8 mouse cellular contexts compared by ENCODE assay signal in the genomic region with DNA sequence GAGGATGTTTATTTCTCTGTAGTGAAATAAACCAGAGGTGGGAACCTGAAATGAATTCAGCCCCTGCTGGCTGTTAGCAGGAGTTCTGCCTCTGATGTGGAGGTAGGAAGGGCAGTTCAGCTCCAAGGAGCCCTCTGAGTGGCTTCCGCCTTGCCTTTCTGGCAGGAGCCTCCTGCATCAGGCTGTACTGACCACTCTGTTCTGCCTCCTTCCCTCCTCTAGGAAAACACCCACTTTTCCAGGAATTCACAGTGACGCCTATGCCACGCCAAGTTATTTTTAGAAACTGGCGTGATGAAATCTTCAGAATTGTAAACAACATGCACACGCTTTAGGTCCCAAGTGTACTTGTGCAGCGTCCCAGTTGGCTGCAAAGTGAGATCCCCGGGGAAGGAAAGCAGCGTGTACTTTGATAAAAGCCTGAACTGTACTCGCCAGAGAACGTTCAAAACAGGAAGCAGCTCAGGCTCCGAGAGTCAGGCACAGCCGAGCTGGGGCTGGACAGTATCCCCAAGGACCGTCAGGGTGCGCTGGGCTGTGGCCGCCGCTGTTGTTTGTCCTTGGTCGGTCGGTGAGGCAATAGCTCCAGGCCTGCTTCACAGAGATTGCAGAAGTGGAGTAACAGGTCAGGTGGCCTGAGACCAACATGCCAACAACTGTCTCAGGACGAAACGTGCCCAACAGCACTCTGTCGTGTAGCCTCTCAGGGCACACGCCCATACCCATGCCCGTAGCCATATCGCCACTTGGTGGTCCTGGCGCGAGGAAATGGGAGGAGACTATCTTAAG. TPM values are rescaled to one million over a fixed set of nuclear protein-coding genes. Genes with fewer than 3 reads are reported as not detected.
DNase-seq lines count a peak whose midpoint lies in the region; ATAC-seq lines count a peak whose summit lies in the region.

No protein-coding gene starts in this region.

- H3K9ac ChIP-seq in embryonic facial prominence, embryonic 15.5 days = 0 out of 2 replicates have a peak overlapping the region, but pooled peaks have one; percentile 5
- H3K9ac ChIP-seq in heart, embryonic 13.5 days = peak overlapping the region; percentile 78
- peak overlapping the region; percentile 60 for H3K9ac ChIP-seq in kidney, embryonic 16.5 days (replicated peaks; ENCODE audit: low read length)

- H3K4me1 ChIP-seq in embryonic facial prominence, embryonic 15.5 days = peaks cover 12% of the 10 kb centered on the region
- H3K4me1 ChIP-seq in heart, embryonic 13.5 days = peaks cover 14% of the 10 kb centered on the region
- peaks cover 3% of the 10 kb centered on the region; the same call in 1 of the 2 replicates for H3K4me1 ChIP-seq in kidney, embryonic 16.5 days (ENCODE audit: insufficient read depth, low read length)

- peak overlapping the region; percentile 33 for H3K4me3 ChIP-seq in embryonic facial prominence, embryonic 15.5 days (replicated peaks)
- peak overlapping the region; percentile 53 for H3K4me3 ChIP-seq in heart, embryonic 13.5 days
- H3K4me3 ChIP-seq in kidney, embryonic 16.5 days (ENCODE audit: low read length) = peak overlapping the region; percentile 43

- no peaks in the 10 kb centered on the region for H3K36me3 ChIP-seq in embryonic facial prominence, embryonic 15.5 days
- no peaks in the 10 kb centered on the region for H3K36me3 ChIP-seq in heart, embryonic 13.5 days
- H3K36me3 ChIP-seq in kidney, embryonic 16.5 days (ENCODE audit: insufficient read depth, low read length) = no peaks in the 10 kb centered on the region

- H3K4me2 ChIP-seq in embryonic facial prominence, embryonic 15.5 days (replicated peaks) = peak overlapping the region; percentile 62
- H3K4me2 ChIP-seq in heart, embryonic 13.5 days = peak overlapping the region; percentile 72
- H3K4me2 ChIP-seq in kidney, embryonic 16.5 days (replicated peaks; ENCODE audit: low read depth, low read length) = peak overlapping the region; percentile 67

- no peaks in the 10 kb centered on the region for H3K27me3 ChIP-seq in embryonic facial prominence, embryonic 15.5 days
- H3K27me3 ChIP-seq in heart, embryonic 13.5 days (replicated peaks) = no peaks in the 10 kb centered on the region
- H3K27me3 ChIP-seq in kidney, embryonic 16.5 days (ENCODE audit: insufficient read depth, low read length) = no peaks in the 10 kb centered on the region

- 2% methylated on average over 26 of the region's 26 CpGs for WGBS in embryonic facial prominence, embryonic 15.5 days
- under 1% methylated on average over 26 of the region's 26 CpGs for WGBS in heart, embryonic 13.5 days
- WGBS in kidney, embryonic 16.5 days = 2% methylated on average over 26 of the region's 26 CpGs

- no peaks in the 10 kb centered on the region for H3K9me3 ChIP-seq in embryonic facial prominence, embryonic 15.5 days (replicated peaks)
- H3K9me3 ChIP-seq in heart, embryonic 13.5 days = no peaks in the 10 kb centered on the region
- no peaks in the 10 kb centered on the region for H3K9me3 ChIP-seq in kidney, embryonic 16.5 days (ENCODE audit: low read length)

- DNase-seq in CD4-positive, CD25-positive, alpha-beta regulatory T cell, adult 2 months (ENCODE audit: low read depth, low spot score) = peak; percentile 41
- peak; percentile 57 for DNase-seq in ZHBTc4 (ENCODE audit: low read depth, low spot score)
- peak; percentile 94 for DNase-seq in lung, postnatal 25 days (ENCODE audit: low spot score)
- peak; percentile 48 for DNase-seq in ovary, postnatal 14 days (ENCODE audit: low spot score)
- no peak for DNase-seq in layer of hippocampus, adult 8-10 months (ENCODE audit: low spot score in 2 of 2)

- H3K27ac ChIP-seq in embryonic facial prominence, embryonic 15.5 days (replicated peaks) = peak overlapping the region; percentile 25; the same call in 1 of the 2 replicates
- H3K27ac ChIP-seq in heart, embryonic 13.5 days (replicated peaks) = peak overlapping the region; percentile 92
- H3K27ac ChIP-seq in kidney, embryonic 16.5 days (ENCODE audit: low read length) = peak overlapping the region; percentile 86

- peak; percentile 70; the same call in 1 of the 2 replicates for ATAC-seq in embryonic facial prominence, embryonic 15.5 days (ENCODE audit: insufficient number of reproducible peaks, low FRiP score, low TSS enrichment, low read depth)
- ATAC-seq in heart, embryonic 13.5 days (ENCODE audit: extremely low read depth, insufficient number of reproducible peaks, low FRiP score, low TSS enrichment) = peak; percentile 66
- ATAC-seq in kidney, embryonic 16.5 days (ENCODE audit: low FRiP score, low TSS enrichment) = peak; percentile 86

RNA-seq across cellular contexts. Expression of a gene that starts 10.0 kb away (rescaled TPM):
- 97.6 and 119 TPM in 2 replicates for polyA plus RNA-seq in embryonic facial prominence, embryonic 15.5 days (2015; fragmentation: Nextera tagmentation; extraction: Ambion mirVana)
- 282 and 334 TPM in 2 replicates for polyA plus RNA-seq in heart, embryonic 13.5 days (2015; fragmentation: Nextera tagmentation; extraction: Ambion mirVana)
- polyA plus RNA-seq in kidney, embryonic 16.5 days (2015; fragmentation: Nextera tagmentation; extraction: Ambion mirVana) = 115 and 117 TPM in 2 replicates
- 100 to 1,000 TPM; 112 to 124 (median 117) TPM for total RNA-seq in layer of hippocampus, adult 8-10 months (2022)

RNA-seq across cellular contexts. Expression of a gene that starts 21.2 kb away (rescaled TPM):
- 0.55 and 0.56 TPM in 2 replicates for polyA plus RNA-seq in embryonic facial prominence, embryonic 15.5 days (2015; fragmentation: Nextera tagmentation; extraction: Ambion mirVana)
- 0.10 TPM in 1 of 2 replicates, not detected in the other for polyA plus RNA-seq in heart, embryonic 13.5 days (2015; fragmentation: Nextera tagmentation; extraction: Ambion mirVana)
- 0.22 TPM in 2 replicates for polyA plus RNA-seq in kidney, embryonic 16.5 days (2015; fragmentation: Nextera tagmentation; extraction: Ambion mirVana)
- total RNA-seq in layer of hippocampus, adult 8-10 months (2022) = 10 to 100 TPM; 51.6 to 59.5 (median 52.6) TPM

Comparison
In these comparisons a context has a peak if more than half of its experiments do, and no peak if none do; other contexts are left out.
1. DNase-seq: peak in CD4-positive, CD25-positive, alpha-beta regulatory T cell, adult 2 months (single experiment), ZHBTc4 (single experiment), lung, postnatal 25 days (single experiment) and ovary, postnatal 14 days (single experiment); none in layer of hippocampus, adult 8-10 months (0 of 2).
2. H3K27ac ChIP-seq: peak in every context shown above with its lines; median percentile 92 in heart, embryonic 13.5 days; 86 in kidney, embryonic 16.5 days; 25 in embryonic facial prominence, embryonic 15.5 days.
3. H3K9ac ChIP-seq: peak in every context shown above with its lines; median percentile 78 in heart, embryonic 13.5 days; 60 in kidney, embryonic 16.5 days; 5 in embryonic facial prominence, embryonic 15.5 days.
4. Peak in every context shown above with its lines, with median percentiles within 50 percentile points of each other: ATAC-seq, H3K4me2 ChIP-seq and H3K4me3 ChIP-seq.